ENCODE assay signal across 8 mouse cellular contexts in the genomic region with DNA sequence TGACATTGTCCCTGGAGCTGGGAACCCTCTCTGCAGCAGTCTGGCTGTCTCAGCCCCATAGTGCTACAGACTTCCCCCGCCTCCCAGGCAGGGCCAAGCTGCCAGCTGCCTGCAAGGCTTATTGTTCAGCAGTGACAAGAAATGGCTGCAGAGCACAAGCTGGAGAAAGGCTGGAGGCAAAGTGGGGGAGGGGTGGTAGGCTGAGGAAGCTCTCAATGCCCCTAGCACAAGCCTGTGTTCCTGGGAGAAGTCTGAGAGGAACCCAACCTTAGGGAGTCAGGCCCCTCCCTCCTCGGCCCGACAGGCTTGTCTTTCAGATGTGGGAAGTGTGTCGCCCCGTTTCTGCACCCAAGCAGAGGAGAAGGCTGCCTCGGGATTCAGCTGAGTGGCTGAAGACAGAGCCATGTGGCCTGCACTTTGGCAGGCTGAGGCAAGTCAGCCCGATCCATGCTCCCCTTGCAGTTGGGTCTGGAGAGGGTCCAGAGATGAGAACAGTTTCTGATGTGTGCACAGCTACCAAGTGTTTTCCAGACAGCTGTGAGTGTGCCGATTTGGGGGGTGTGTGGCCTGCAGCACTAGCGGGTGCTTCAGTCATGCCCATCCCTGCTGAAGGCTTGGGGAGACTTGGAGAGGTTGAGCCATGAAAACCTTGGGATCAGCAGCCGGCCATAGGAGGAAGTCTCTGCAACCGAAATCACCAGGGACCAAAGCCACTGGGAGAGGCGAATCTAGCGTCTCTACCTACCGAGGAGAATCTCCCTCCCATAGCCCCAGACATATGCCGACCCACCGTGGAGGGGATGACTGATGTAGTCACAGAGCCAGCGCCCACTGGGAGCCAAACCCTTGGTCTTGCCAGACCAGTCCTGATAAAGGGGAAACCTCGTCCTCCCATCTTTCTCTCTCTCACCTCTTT.
DNase-seq lines count a peak whose midpoint lies in the region; ATAC-seq lines count a peak whose summit lies in the region.

No protein-coding gene starts in this region.

- WGBS in forebrain, embryonic 14.5 days: 6% methylated on average over 18 of the region's 18 CpGs

- H3K4me1 ChIP-seq in forebrain, embryonic 14.5 days (ENCODE audit: control insufficient read depth, insufficient read depth, low read length): peaks cover 33% of the 10 kb centered on the region

- no peaks in the 10 kb centered on the region for H3K9me3 ChIP-seq in forebrain, embryonic 14.5 days (replicated peaks; ENCODE audit: control insufficient read depth, low read length)

- intact Hi-C loops in heart, postnatal 25 days (cut with DNase I): no loop called here

- H3K4me3 ChIP-seq in forebrain, embryonic 14.5 days (ENCODE audit: low read depth, low read length): peak overlapping the region; percentile 5; the same call in 1 of the 2 replicates

- H3K27ac ChIP-seq in forebrain, embryonic 14.5 days (ENCODE audit: low read depth, low read length): peak overlapping the region; percentile 94

- peak; percentile 91 for DNase-seq in ZHBTc4 (ENCODE audit: low read depth, low spot score)
- DNase-seq in forebrain, embryonic 14.5 days (ENCODE audit: low spot score): peak; percentile 95
- DNase-seq in heart, postnatal 25 days (ENCODE audit: low spot score): peak; percentile 15
- peak; percentile 67 to 73 for DNase-seq in left cerebral cortex, adult 9 months (ENCODE audit: low spot score in 2 of 2)
- peak; percentile 66 for DNase-seq in right cerebral cortex, postnatal 4 days

- H3K27me3 ChIP-seq in forebrain, embryonic 14.5 days (replicated peaks; ENCODE audit: control insufficient read depth, insufficient read depth, low read length): no peaks in the 10 kb centered on the region

- no peaks in the 10 kb centered on the region for H3K36me3 ChIP-seq in forebrain, embryonic 14.5 days (ENCODE audit: control insufficient read depth, insufficient read depth, low read length)

- H3K4me2 ChIP-seq in forebrain, embryonic 14.5 days (ENCODE audit: low read length): peak overlapping the region; percentile 44

- H3K9ac ChIP-seq in forebrain, embryonic 14.5 days (ENCODE audit: low read length): peak overlapping the region; percentile 57

- ATAC-seq in CD4-positive, CD25-positive, alpha-beta regulatory T cell, adult 4 months: peak; percentile 11
- peak; percentile 93 for ATAC-seq in forebrain, embryonic 14.5 days
- ATAC-seq in megakaryocyte progenitor cell, adult 5-6 weeks (replicated peaks; ENCODE audit: poor library complexity): peak; percentile 57
- no peak for ATAC-seq in erythroblast, adult 5-6 weeks (replicated peaks; ENCODE audit: low FRiP score, poor library complexity, severe bottlenecking)

Comparison
In these comparisons a context has a peak if more than half of its experiments do, and no peak if none do; other contexts are left out.
1. DNase-seq: peak in every context shown above with its lines; median percentile 95 in forebrain, embryonic 14.5 days; 91 in ZHBTc4; 70 in left cerebral cortex, adult 9 months; 66 in right cerebral cortex, postnatal 4 days; 15 in heart, postnatal 25 days.